Mouse (Mus musculus): Measurements from ENCODE around the gene Gsk3b. TPM values are rescaled to one million over a fixed set of nuclear protein-coding genes. Genes with fewer than 3 reads are reported as not detected.

The Gsk3b gene
- polyA plus RNA-seq, 1 experiment from 2014 or later, result 49.9 TPM

DNA sequence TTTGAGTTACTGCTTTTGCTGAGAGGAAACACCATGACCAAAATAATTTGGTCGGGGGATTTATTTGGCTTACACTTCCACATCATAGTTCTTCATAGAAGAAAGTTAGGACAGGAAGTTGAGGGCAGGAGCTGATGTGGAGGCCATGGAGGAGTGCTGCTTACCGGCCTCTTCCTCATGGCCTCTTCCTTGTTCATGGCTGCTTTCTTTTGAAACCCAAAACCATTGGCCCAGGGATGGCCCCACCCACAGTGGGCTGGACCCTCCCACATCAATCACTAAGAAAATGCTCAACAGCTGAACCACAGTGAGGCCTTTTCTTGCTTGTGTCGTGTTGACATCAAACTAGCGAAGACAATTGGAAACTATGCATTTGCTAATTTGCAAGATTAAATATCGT, 40.4 kb downstream of the Gsk3b start:
- Histone ChIP-seq H3K9me3 (ENCODE audit: control insufficient read depth, low read length) (no peaks in the 10 kb centered on the region), H3K27me3 (ENCODE audit: control insufficient read depth, insufficient read depth, low read length) (no peaks in the 10 kb centered on the region), H3K4me3 (ENCODE audit: control insufficient read depth in 1 of 2, insufficient read depth in 1 of 2, low read depth in 1 of 2, low read length in 2 of 2) (no peak overlapping the region), H3K4me1 (ENCODE audit: control insufficient read depth in 2 of 2, insufficient read depth in 2 of 2, low read length in 2 of 2) (peaks cover 8 to 48% of the 10 kb centered on the region in 2 experiments), H3K9ac (ENCODE audit: low read length) (no peak overlapping the region), H3K4me2 (ENCODE audit: low read length) (no peak overlapping the region), H3K27ac (replicated peaks in 1 of 2; ENCODE audit: control insufficient read depth in 1 of 2, insufficient read depth in 1 of 2, low read depth in 2 of 2, low read length in 2 of 2) (no peak overlapping the region), H3K36me3 (ENCODE audit: control insufficient read depth, insufficient read depth, low read length) (no peaks in the 10 kb centered on the region)
- 86% methylated on average over 5 of the region's 5 CpGs for WGBS
- ATAC-seq (ENCODE audit: insufficient number of reproducible peaks, insufficient read depth, low FRiP score, low read depth), result no peak

DNA sequence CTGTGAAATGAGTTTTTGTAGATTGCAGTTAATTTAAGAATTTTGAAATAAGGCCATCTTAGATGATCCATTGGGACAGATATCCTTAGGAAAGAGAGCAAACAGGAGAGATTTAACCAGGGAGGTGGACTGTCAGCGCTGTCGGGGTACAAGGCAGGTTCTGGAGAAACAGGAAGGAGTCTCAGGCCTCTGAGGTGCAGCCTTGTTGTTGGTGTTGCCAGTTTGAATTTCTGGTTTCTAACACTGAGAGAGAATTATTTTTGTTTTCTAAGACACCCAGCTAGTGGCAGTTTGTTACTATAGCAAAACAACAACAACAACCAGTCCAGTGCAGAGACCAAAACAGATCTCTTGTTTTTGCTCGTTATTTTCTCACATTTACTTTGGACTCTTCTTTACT, 42.2 kb downstream of the Gsk3b start:
- Histone ChIP-seq H3K9me3 (ENCODE audit: control insufficient read depth, low read length) (no peaks in the 10 kb centered on the region), H3K27ac (replicated peaks in 1 of 2; ENCODE audit: control insufficient read depth in 1 of 2, insufficient read depth in 1 of 2, low read depth in 2 of 2, low read length in 2 of 2) (peak overlapping the region in 1 of 2 experiments; percentile 77; a peak in 3 of 4 replicates), H3K4me3 (ENCODE audit: control insufficient read depth in 1 of 2, insufficient read depth in 1 of 2, low read depth in 1 of 2, low read length in 2 of 2) (no peak overlapping the region), H3K4me2 (ENCODE audit: low read length) (peak overlapping the region; percentile 48; the same call in 1 of the 2 replicates), H3K36me3 (ENCODE audit: control insufficient read depth, insufficient read depth, low read length) (no peaks in the 10 kb centered on the region), H3K9ac (ENCODE audit: low read length) (peak overlapping the region; percentile 44; the same call in 1 of the 2 replicates), H3K27me3 (ENCODE audit: control insufficient read depth, insufficient read depth, low read length) (no peaks in the 10 kb centered on the region), H3K4me1 (ENCODE audit: control insufficient read depth in 2 of 2, insufficient read depth in 2 of 2, low read length in 2 of 2) (peaks cover 11 to 62% of the 10 kb centered on the region in 2 experiments)
- ATAC-seq (ENCODE audit: insufficient number of reproducible peaks, insufficient read depth, low FRiP score, low read depth), result no peak
- WGBS, result 78% methylated on average over 3 of the region's 3 CpGs

DNA sequence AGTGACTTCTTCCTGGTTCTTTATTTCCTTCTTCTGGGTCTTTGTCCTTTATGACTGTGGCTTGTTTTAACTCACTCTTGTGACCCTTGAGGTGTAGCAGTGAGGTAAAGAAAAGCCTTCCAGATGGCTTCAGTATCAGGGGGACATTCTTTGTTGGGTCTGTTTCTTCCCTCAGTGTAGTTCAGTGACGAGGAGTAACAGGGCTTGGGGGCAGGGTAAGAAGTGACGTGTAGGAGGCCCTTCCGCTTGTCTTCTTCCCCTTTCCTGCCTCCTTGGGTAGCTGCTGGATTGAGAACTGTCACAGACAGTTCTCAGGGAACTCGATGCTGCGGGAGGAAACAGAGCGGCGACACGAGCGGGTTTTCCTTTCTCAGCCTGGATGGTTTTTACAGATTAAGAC, 43.0 kb downstream of the Gsk3b start:
- Histone ChIP-seq H3K27me3 (ENCODE audit: control insufficient read depth, insufficient read depth, low read length) (no peaks in the 10 kb centered on the region), H3K4me1 (ENCODE audit: control insufficient read depth in 2 of 2, insufficient read depth in 2 of 2, low read length in 2 of 2) (peaks cover 11 to 62% of the 10 kb centered on the region in 2 experiments), H3K27ac (replicated peaks in 1 of 2; ENCODE audit: control insufficient read depth in 1 of 2, insufficient read depth in 1 of 2, low read depth in 2 of 2, low read length in 2 of 2) (peak overlapping the region; percentile 67 to 77), H3K36me3 (ENCODE audit: control insufficient read depth, insufficient read depth, low read length) (no peaks in the 10 kb centered on the region), H3K9ac (ENCODE audit: low read length) (peak overlapping the region; percentile 44), H3K9me3 (ENCODE audit: control insufficient read depth, low read length) (0 out of 2 replicates have a peak, but pooled peaks cover 1% of the 10 kb centered on the region), H3K4me3 (ENCODE audit: control insufficient read depth in 1 of 2, insufficient read depth in 1 of 2, low read depth in 1 of 2, low read length in 2 of 2) (peak overlapping the region in 1 of 2 experiments; percentile 14; a peak in 1 of 4 replicates), H3K4me2 (ENCODE audit: low read length) (peak overlapping the region; percentile 48)
- WGBS, result 29% methylated on average over 9 of the region's 9 CpGs
- no peak for ATAC-seq (ENCODE audit: insufficient number of reproducible peaks, insufficient read depth, low FRiP score, low read depth)

GRCm38 (mm10) chr16:38132210-38132609, 43.4 kb downstream of the Gsk3b start:
- Histone ChIP-seq H3K36me3 (ENCODE audit: control insufficient read depth, insufficient read depth, low read length) (no peaks in the 10 kb centered on the region), H3K9ac (ENCODE audit: low read length) (peak overlapping the region; percentile 44), H3K9me3 (ENCODE audit: control insufficient read depth, low read length) (0 out of 2 replicates have a peak, but pooled peaks cover 3% of the 10 kb centered on the region), H3K27ac (replicated peaks in 1 of 2; ENCODE audit: control insufficient read depth in 1 of 2, insufficient read depth in 1 of 2, low read depth in 2 of 2, low read length in 2 of 2) (peak overlapping the region; percentile 67 to 77), H3K4me3 (ENCODE audit: control insufficient read depth in 1 of 2, insufficient read depth in 1 of 2, low read depth in 1 of 2, low read length in 2 of 2) (peak overlapping the region in 1 of 2 experiments; percentile 14; a peak in 1 of 4 replicates), H3K27me3 (ENCODE audit: control insufficient read depth, insufficient read depth, low read length) (no peaks in the 10 kb centered on the region), H3K4me2 (ENCODE audit: low read length) (peak overlapping the region; percentile 48), H3K4me1 (ENCODE audit: control insufficient read depth in 2 of 2, insufficient read depth in 2 of 2, low read length in 2 of 2) (peaks cover 11 to 62% of the 10 kb centered on the region in 2 experiments)
- WGBS, result 52% methylated on average over 7 of the region's 7 CpGs
- ATAC-seq (ENCODE audit: insufficient number of reproducible peaks, insufficient read depth, low FRiP score, low read depth), result no peak

DNA sequence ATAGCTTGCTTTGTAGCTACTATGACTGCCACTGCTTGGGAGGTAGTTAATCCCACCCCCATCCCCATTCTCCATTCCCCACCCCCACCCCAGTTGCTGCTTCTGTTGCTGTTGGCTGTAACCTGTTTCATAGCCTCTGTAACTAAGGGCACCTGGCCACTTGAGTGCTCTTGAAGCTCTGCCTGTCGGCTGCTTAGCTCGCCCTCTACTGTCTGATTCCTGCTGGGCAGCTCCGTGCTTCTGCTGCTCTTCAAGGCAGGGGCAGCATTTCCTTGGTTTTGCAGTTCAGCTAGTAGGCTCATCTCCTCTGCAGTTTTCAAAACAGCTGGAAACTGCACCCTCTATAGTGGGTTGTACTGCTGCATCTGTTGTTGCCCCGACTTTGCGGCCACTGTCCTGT, 48.5 kb downstream of the Gsk3b start:
- peaks cover 3 to 44% of the 10 kb centered on the region in 2 experiments; a peak in 3 of 4 replicates for H3K4me1 ChIP-seq (ENCODE audit: control insufficient read depth in 2 of 2, insufficient read depth in 2 of 2, low read length in 2 of 2)
- WGBS, result 40% methylated on average over 5 of the region's 5 CpGs

GRCm38 (mm10) chr16:38144898-38145297, 56.1 kb downstream of the Gsk3b start:
- no peak overlapping the region for H3K4me2 ChIP-seq (ENCODE audit: low read length)
- no peak for ATAC-seq (ENCODE audit: insufficient number of reproducible peaks, insufficient read depth, low FRiP score, low read depth)

More for the DNA sequence above, 48.5 kb downstream of the Gsk3b start:
- H3K27ac ChIP-seq (replicated peaks in 1 of 2; ENCODE audit: control insufficient read depth in 1 of 2, insufficient read depth in 1 of 2, low read depth in 2 of 2, low read length in 2 of 2), result no peak overlapping the region
- no peak overlapping the region for H3K4me2 ChIP-seq (ENCODE audit: low read length)
- no peak overlapping the region for H3K4me3 ChIP-seq (ENCODE audit: control insufficient read depth in 1 of 2, insufficient read depth in 1 of 2, low read depth in 1 of 2, low read length in 2 of 2)
- no peak for ATAC-seq (ENCODE audit: insufficient number of reproducible peaks, insufficient read depth, low FRiP score, low read depth)
- no peak overlapping the region for H3K9ac ChIP-seq (ENCODE audit: low read length)
- 0 out of 2 replicates have a peak, but pooled peaks cover 3% of the 10 kb centered on the region for H3K9me3 ChIP-seq (ENCODE audit: control insufficient read depth, low read length)
- H3K27me3 ChIP-seq (ENCODE audit: control insufficient read depth, insufficient read depth, low read length), result no peaks in the 10 kb centered on the region
- no peaks in the 10 kb centered on the region for H3K36me3 ChIP-seq (ENCODE audit: control insufficient read depth, insufficient read depth, low read length)

DNA sequence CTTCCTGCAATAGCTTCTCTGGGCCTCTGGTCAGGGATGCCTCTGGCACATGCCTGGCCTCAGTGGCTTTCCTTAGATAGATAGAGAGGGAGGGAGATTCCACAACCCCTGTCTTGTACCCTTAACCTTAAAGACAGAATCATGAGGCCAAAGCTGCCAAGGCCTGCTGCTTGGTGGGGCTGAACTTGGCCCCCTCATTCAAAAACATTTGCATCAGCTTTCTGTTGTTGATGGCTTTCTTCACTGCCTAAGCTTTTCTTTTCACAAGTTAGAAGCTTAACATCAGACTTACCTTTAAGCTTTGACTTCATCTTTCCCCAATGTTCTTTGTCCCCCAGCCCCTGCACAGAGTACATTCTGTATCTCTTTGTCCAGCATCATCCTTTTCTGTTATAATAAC, 61.8 kb downstream of the Gsk3b start:
- ATAC-seq (ENCODE audit: insufficient number of reproducible peaks, insufficient read depth, low FRiP score, low read depth), result no peak
- Histone ChIP-seq H3K27ac (replicated peaks in 1 of 2; ENCODE audit: control insufficient read depth in 1 of 2, insufficient read depth in 1 of 2, low read depth in 2 of 2, low read length in 2 of 2) (no peak overlapping the region), H3K4me2 (ENCODE audit: low read length) (no peak overlapping the region), H3K27me3 (ENCODE audit: control insufficient read depth, insufficient read depth, low read length) (no peaks in the 10 kb centered on the region), H3K4me3 (ENCODE audit: control insufficient read depth in 1 of 2, insufficient read depth in 1 of 2, low read depth in 1 of 2, low read length in 2 of 2) (no peak overlapping the region), H3K36me3 (ENCODE audit: control insufficient read depth, insufficient read depth, low read length) (0 out of 2 replicates have a peak, but pooled peaks cover 3% of the 10 kb centered on the region), H3K4me1 (ENCODE audit: control insufficient read depth in 2 of 2, insufficient read depth in 2 of 2, low read length in 2 of 2) (no peaks in the 10 kb centered on the region), H3K9ac (ENCODE audit: low read length) (no peak overlapping the region), H3K9me3 (ENCODE audit: control insufficient read depth, low read length) (no peaks in the 10 kb centered on the region)

More at GRCm38 (mm10) chr16:38144898-38145297, 56.1 kb downstream of the Gsk3b start:
- Histone ChIP-seq H3K9ac (ENCODE audit: low read length) (no peak overlapping the region), H3K36me3 (ENCODE audit: control insufficient read depth, insufficient read depth, low read length) (peaks cover 10% of the 10 kb centered on the region), H3K4me1 (ENCODE audit: control insufficient read depth in 2 of 2, insufficient read depth in 2 of 2, low read length in 2 of 2) (no peaks in the 10 kb centered on the region), H3K9me3 (ENCODE audit: control insufficient read depth, low read length) (no peaks in the 10 kb centered on the region), H3K27ac (replicated peaks in 1 of 2; ENCODE audit: control insufficient read depth in 1 of 2, insufficient read depth in 1 of 2, low read depth in 2 of 2, low read length in 2 of 2) (no peak overlapping the region), H3K27me3 (ENCODE audit: control insufficient read depth, insufficient read depth, low read length) (no peaks in the 10 kb centered on the region), H3K4me3 (ENCODE audit: control insufficient read depth in 1 of 2, insufficient read depth in 1 of 2, low read depth in 1 of 2, low read length in 2 of 2) (no peak overlapping the region)
- 55% methylated on average over 4 of the region's 4 CpGs for WGBS
